Mouse (Mus musculus) MEL (cell line): ENCODE data around the gene Tead1. TPM values are rescaled to one million over a fixed set of nuclear protein-coding genes. Genes with fewer than 3 reads are reported as not detected.

Experiments used
- DNase-seq: peaks from one replicate; pipeline ENCODE4 v3.0.0; 2011; ENCODE audit warnings: low read depth, low spot score
- H3K27ac ChIP-seq: 2 replicates; pipeline ENCODE4 v1.5.1; 2012; ENCODE audit warnings: low read depth, mild to moderate bottlenecking, control low read depth, low read length, moderate library complexity; ENCODE audit not compliant: control insufficient read depth
- H3K27me3 ChIP-seq, 2 experiments: fragments of 150-350 bp in 1 of 2; sonication (generic) in 1 of 2; 2 replicates each; pipeline ENCODE4 v1.6.1; 2012; ENCODE audit warnings: low read length in 2 of 2, mild to moderate bottlenecking in 2 of 2, improper control_type of control experiment in 1 of 2, moderate library complexity in 1 of 2; ENCODE audit not compliant: insufficient read depth in 2 of 2, control insufficient read depth in 1 of 2
- H3K36me3 ChIP-seq, 2 experiments: 2 replicates each; pipeline ENCODE4 v1.6.1; 2012 to 2014; ENCODE audit warnings: low read length in 2 of 2, improper control_type of control experiment in 1 of 2, inconsistent platforms in 1 of 2, mild to moderate bottlenecking in 1 of 2; ENCODE audit not compliant: insufficient read depth in 2 of 2, control insufficient read depth in 1 of 2
- H3K4me1 ChIP-seq, 2 experiments: fragments of 150-350 bp in 1 of 2; sonication (generic) in 1 of 2; 2 replicates each; pipeline ENCODE4 v1.6.1; 2012; ENCODE audit warnings: low read length in 2 of 2, improper control_type of control experiment in 1 of 2, mild to moderate bottlenecking in 1 of 2; ENCODE audit not compliant: insufficient read depth in 2 of 2, control insufficient read depth in 1 of 2
- H3K4me3 ChIP-seq, 2 experiments: fragments of 150-350 bp in 1 of 2; sonication (generic) in 1 of 2; 2 replicates each; pipeline ENCODE4 v1.5.1; 2012; ENCODE audit warnings: low read depth in 2 of 2, low read length in 2 of 2, mild to moderate bottlenecking in 2 of 2, moderate library complexity in 2 of 2, control low read depth in 1 of 2, improper control_type of control experiment in 1 of 2; ENCODE audit not compliant: control insufficient read depth in 1 of 2, insufficient read depth in 1 of 2
- H3K79me2 ChIP-seq: 2 replicates; pipeline ENCODE4 v1.6.1; 2012; ENCODE audit warnings: mild to moderate bottlenecking, low read length, moderate library complexity; ENCODE audit not compliant: control insufficient read depth, poor library complexity, insufficient read depth
- H3K9ac ChIP-seq: 2 replicates; pipeline ENCODE4 v1.6.1; 2012; ENCODE audit warnings: low read depth, mild to moderate bottlenecking, control low read depth, low read length, moderate library complexity; ENCODE audit not compliant: control insufficient read depth, poor library complexity, severe bottlenecking
- H3K9me3 ChIP-seq: fragments of 150-350 bp; sonication (generic); replicated peaks from 2 replicates; pipeline ENCODE4 v1.6.1; 2012; ENCODE audit warnings: mild to moderate bottlenecking, low read length, improper control_type of control experiment, moderate library complexity; ENCODE audit not compliant: insufficient read depth
- CHD1 ChIP-seq: IDR thresholded peaks from 2 replicates; pipeline ENCODE4 v1.6.1; 2012; ENCODE audit warnings: low read depth, mild to moderate bottlenecking, inconsistent platforms, low read length, improper control_type of control experiment
- CTCF ChIP-seq, 3 experiments: IDR thresholded peaks in 2 of 3; conservative IDR thresholded peaks in 1 of 3; 2 replicates each; pipeline ENCODE4 v1.5.1; 2011 to 2012; ENCODE audit warnings: low read length in 3 of 3, low read depth in 2 of 3, mild to moderate bottlenecking in 2 of 3, improper control_type of control experiment in 1 of 3, inconsistent platforms in 1 of 3, mixed read lengths in 1 of 3, moderate library complexity in 1 of 3; ENCODE audit not compliant: control insufficient read depth in 1 of 3, insufficient read depth in 1 of 3, poor library complexity in 1 of 3, severe bottlenecking in 1 of 3
- E2F4 ChIP-seq: IDR thresholded peaks from 2 replicates; pipeline ENCODE4 v1.6.1; 2011; ENCODE audit warnings: low read depth, low read length, improper control_type of control experiment, borderline replicate concordance
- ELF1 ChIP-seq: IDR thresholded peaks from 2 replicates; pipeline ENCODE4 v1.6.1; 2014; ENCODE audit warnings: low read depth, mild to moderate bottlenecking, inconsistent platforms, low read length, improper control_type of control experiment, moderate library complexity
- EP300 ChIP-seq, 2 experiments: IDR thresholded peaks; 2 replicates each; pipeline ENCODE4 v1.6.1; 2011; ENCODE audit warnings: improper control_type of control experiment in 2 of 2, low read length in 2 of 2, low read depth in 1 of 2, mild to moderate bottlenecking in 1 of 2
- ETS1 ChIP-seq: IDR thresholded peaks from 2 replicates; pipeline ENCODE4 v1.6.1; 2012; ENCODE audit warnings: low read depth, mild to moderate bottlenecking, inconsistent platforms, low read length, improper control_type of control experiment, moderate library complexity
- GABPA ChIP-seq: IDR thresholded peaks from 2 replicates; pipeline ENCODE4 v1.6.1; 2012; ENCODE audit warnings: low read depth, mild to moderate bottlenecking, inconsistent platforms, low read length, improper control_type of control experiment, moderate library complexity
- HCFC1 ChIP-seq: IDR thresholded peaks from 2 replicates; pipeline ENCODE4 v1.6.1; 2012; ENCODE audit warnings: low read depth, mild to moderate bottlenecking, inconsistent platforms, low read length, improper control_type of control experiment, moderate library complexity
- KAT2A ChIP-seq: conservative IDR thresholded peaks from 2 replicates; pipeline ENCODE4 v1.6.1; 2012; ENCODE audit warnings: low read depth, low read length, improper control_type of control experiment, inconsistent platforms
- MAFK ChIP-seq: IDR thresholded peaks from 2 replicates; pipeline ENCODE4 v1.6.1; 2011; ENCODE audit warnings: low read depth, mild to moderate bottlenecking, low read length, improper control_type of control experiment, borderline replicate concordance
- MEF2A ChIP-seq: IDR thresholded peaks from 2 replicates; pipeline ENCODE4 v1.6.1; 2014; ENCODE audit warnings: low read depth, mild to moderate bottlenecking, inconsistent platforms, low read length, improper control_type of control experiment; ENCODE audit not compliant: poor library complexity, insufficient replicate concordance, severe bottlenecking; ENCODE audit errors: extremely low read depth
- MXI1 ChIP-seq: IDR thresholded peaks from 2 replicates; pipeline ENCODE4 v1.6.1; 2011; ENCODE audit warnings: mild to moderate bottlenecking, low read depth, low read length, improper control_type of control experiment
- MYB ChIP-seq: IDR thresholded peaks from 2 replicates; pipeline ENCODE4 v1.6.1; 2011; ENCODE audit warnings: mild to moderate bottlenecking, low read depth, low read length, improper control_type of control experiment
- NELFE ChIP-seq: IDR thresholded peaks from 2 replicates; pipeline ENCODE4 v1.6.1; 2011; ENCODE audit warnings: low read depth, low read length, improper control_type of control experiment
- POLR2A ChIP-seq, 2 experiments: IDR thresholded peaks; 2 replicates each; pipeline ENCODE4 v1.6.1; 2011 to 2012; ENCODE audit warnings: low read length in 2 of 2, mild to moderate bottlenecking in 2 of 2, control low read depth in 1 of 2, improper control_type of control experiment in 1 of 2, low read depth in 1 of 2, moderate library complexity in 1 of 2; ENCODE audit not compliant: control insufficient read depth in 1 of 2, insufficient read depth in 1 of 2, poor library complexity in 1 of 2
- POLR2AphosphoS2 ChIP-seq: IDR thresholded peaks from 2 replicates; pipeline ENCODE4 v1.6.1; 2011; ENCODE audit warnings: low read length, improper control_type of control experiment
- RAD21 ChIP-seq: IDR thresholded peaks from 2 replicates; pipeline ENCODE4 v1.6.1; 2011; ENCODE audit warnings: mild to moderate bottlenecking, low read depth, low read length, improper control_type of control experiment
- RCOR1 ChIP-seq: IDR thresholded peaks from 2 replicates; pipeline ENCODE4 v1.6.1; 2012; ENCODE audit warnings: low read depth, mild to moderate bottlenecking, inconsistent platforms, low read length, improper control_type of control experiment
- SIN3A ChIP-seq: IDR thresholded peaks from 2 replicates; pipeline ENCODE4 v1.6.1; 2012; ENCODE audit warnings: low read length, improper control_type of control experiment, inconsistent platforms
- TAL1 ChIP-seq: IDR thresholded peaks from 2 replicates; pipeline ENCODE4 v1.6.1; 2012; ENCODE audit warnings: mild to moderate bottlenecking, inconsistent platforms, low read length, moderate library complexity, mixed read lengths
- TBP ChIP-seq: IDR thresholded peaks from 2 replicates; pipeline ENCODE4 v1.8.0; 2011; ENCODE audit warnings: low read depth, low read length, improper control_type of control experiment
- UBTF ChIP-seq: IDR thresholded peaks from 2 replicates; pipeline ENCODE4 v1.6.1; 2012; ENCODE audit warnings: low read depth, mild to moderate bottlenecking, inconsistent platforms, low read length, improper control_type of control experiment, moderate library complexity, borderline replicate concordance; ENCODE audit not compliant: insufficient read depth
- USF1 ChIP-seq: IDR thresholded peaks from 2 replicates; pipeline ENCODE4 v1.6.1; 2014; ENCODE audit warnings: low read depth, mild to moderate bottlenecking, inconsistent platforms, low read length, improper control_type of control experiment, moderate library complexity
- USF2 ChIP-seq, 2 experiments: IDR thresholded peaks; 2 replicates each; pipeline ENCODE4 v1.6.1; 2011 to 2012; ENCODE audit warnings: improper control_type of control experiment in 2 of 2, low read length in 2 of 2, borderline replicate concordance in 1 of 2, inconsistent platforms in 1 of 2, low read depth in 1 of 2, mild to moderate bottlenecking in 1 of 2; ENCODE audit not compliant: insufficient read depth in 1 of 2
- ZC3H11A ChIP-seq: IDR thresholded peaks from 2 replicates; pipeline ENCODE4 v1.6.1; 2012; ENCODE audit warnings: low read depth, mild to moderate bottlenecking, inconsistent platforms, low read length, improper control_type of control experiment
- ZKSCAN1 ChIP-seq: IDR thresholded peaks from 2 replicates; pipeline ENCODE4 v1.6.1; 2012; ENCODE audit warnings: low read depth, mild to moderate bottlenecking, inconsistent platforms, low read length, improper control_type of control experiment, moderate library complexity
- ZMIZ1 ChIP-seq: IDR thresholded peaks from 2 replicates; pipeline ENCODE4 v1.6.1; 2012; ENCODE audit warnings: low read depth, mild to moderate bottlenecking, inconsistent platforms, low read length, improper control_type of control experiment, moderate library complexity
- polyA plus RNA-seq, 2 experiments: library from polyadenylated mRNA; stranded (reverse) in 1 of 2; unstranded in 1 of 2; fragments of >175 nt in 1 of 2; fragments of >200 nt in 1 of 2; gene quantifications; 2 replicates each; pipeline versions ENCODE4 v1.2.1 to v1.2.4; 2012; ENCODE audit warnings: low replicate concordance in 2 of 2, low read depth in 1 of 2; ENCODE audit not compliant: insufficient read length in 2 of 2, insufficient read depth in 1 of 2, missing spikeins in 1 of 2
- total RNA-seq: library from RNA; depleted of rRNA; stranded (reverse); fragments of 300-350 nt; gene quantifications from 2 replicates; pipeline ENCODE4 v1.2.3, GENCODE M21; 2012

Gene Tead1
- total and polyA plus RNA-seq, 3 experiments, result not detected

- Histone ChIP-seq H3K9ac (no peak overlapping the region), H3K36me3 (no peaks in the 10 kb centered on the region), H3K4me3 (no peak overlapping the region), H3K27ac (no peak overlapping the region), H3K27me3 (no peaks in the 10 kb centered on the region), H3K9me3 (no peaks in the 10 kb centered on the region), H3K4me1 (no peaks in the 10 kb centered on the region), H3K79me2 (no peaks in the 10 kb centered on the region)
- TF ChIP-seq MEF2A (no peak), RAD21 (no peak), ZMIZ1 (no peak), TBP (no peak), NELFE (no peak), RCOR1 (no peak), POLR2AphosphoS2 (no peak), MXI1 (no peak), GABPA (no peak), HCFC1 (no peak), E2F4 (no peak), ZC3H11A (no peak), UBTF (no peak)
- DNase-seq, result no peak
Measured at GRCm38 (mm10) chr7:112891883-112892282, 212.8 kb downstream of the Tead1 start.

GRCm38 (mm10) chr7:112892595-112892994, 213.5 kb downstream of the Tead1 start:
- no peak for TF ChIP-seq MYB
- TF ChIP-seq ETS1, result no peak
- TF ChIP-seq, all 39 proteins: peak for 0
- no peaks in the 10 kb centered on the region for H3K79me2 ChIP-seq
- no peaks in the 10 kb centered on the region for H3K4me1 ChIP-seq
- no peaks in the 10 kb centered on the region for H3K9me3 ChIP-seq
- H3K4me3 ChIP-seq, result no peak overlapping the region
- no peak overlapping the region for H3K9ac ChIP-seq
- H3K36me3 ChIP-seq, result no peaks in the 10 kb centered on the region
- no peak overlapping the region for H3K27ac ChIP-seq
- no peak for DNase-seq
- H3K27me3 ChIP-seq, result no peaks in the 10 kb centered on the region

- TF ChIP-seq NELFE, result no peak
- no peak for TF ChIP-seq CHD1
- no peak for TF ChIP-seq ELF1
- no peak for TF ChIP-seq KAT2A
- TF ChIP-seq POLR2A (IDR thresholded peaks at IDR 0.05; ENCODE audit: control insufficient read depth in 1 of 2, insufficient read depth in 1 of 2, low read depth in 1 of 2, low read length in 2 of 2, poor library complexity in 1 of 2), result no peak
- TF ChIP-seq USF1, result no peak
- no peak for TF ChIP-seq RCOR1
- TF ChIP-seq ZKSCAN1, result no peak
- TF ChIP-seq SIN3A, result no peak
- no peak for TF ChIP-seq E2F4
- TF ChIP-seq MAFK, result no peak
- no peak for TF ChIP-seq USF2 (IDR thresholded peaks at IDR 0.05; ENCODE audit: borderline replicate concordance in 1 of 2, insufficient read depth in 1 of 2, low read depth in 1 of 2, low read length in 2 of 2)
- TF ChIP-seq TAL1, result no peak
- no peak for TF ChIP-seq CTCF (IDR thresholded peaks at IDR 0.05 in 2 of 3, conservative IDR thresholded peaks at IDR 0.05 in 1 of 3; ENCODE audit: control insufficient read depth in 1 of 3, insufficient read depth in 1 of 3, low read depth in 2 of 3, low read length in 3 of 3, poor library complexity in 1 of 3, severe bottlenecking in 1 of 3)
- TF ChIP-seq EP300 (IDR thresholded peaks at IDR 0.05; ENCODE audit: low read depth in 1 of 2, low read length in 2 of 2), result no peak
- TF ChIP-seq, all 39 proteins: peak for 0
- Histone ChIP-seq H3K4me1 (no peaks in the 10 kb centered on the region), H3K4me3 (no peak overlapping the region), H3K36me3 (no peaks in the 10 kb centered on the region), H3K27ac (no peak overlapping the region), H3K9ac (no peak overlapping the region), H3K9me3 (no peaks in the 10 kb centered on the region), H3K27me3 (no peaks in the 10 kb centered on the region), H3K79me2 (no peaks in the 10 kb centered on the region)
- no peak for DNase-seq
Measured at GRCm38 (mm10) chr7:112896363-112896762, 217.2 kb downstream of the Tead1 start.
